Comparison of ENCODE assay signal across 27 mouse cellular contexts in the genomic region with DNA sequence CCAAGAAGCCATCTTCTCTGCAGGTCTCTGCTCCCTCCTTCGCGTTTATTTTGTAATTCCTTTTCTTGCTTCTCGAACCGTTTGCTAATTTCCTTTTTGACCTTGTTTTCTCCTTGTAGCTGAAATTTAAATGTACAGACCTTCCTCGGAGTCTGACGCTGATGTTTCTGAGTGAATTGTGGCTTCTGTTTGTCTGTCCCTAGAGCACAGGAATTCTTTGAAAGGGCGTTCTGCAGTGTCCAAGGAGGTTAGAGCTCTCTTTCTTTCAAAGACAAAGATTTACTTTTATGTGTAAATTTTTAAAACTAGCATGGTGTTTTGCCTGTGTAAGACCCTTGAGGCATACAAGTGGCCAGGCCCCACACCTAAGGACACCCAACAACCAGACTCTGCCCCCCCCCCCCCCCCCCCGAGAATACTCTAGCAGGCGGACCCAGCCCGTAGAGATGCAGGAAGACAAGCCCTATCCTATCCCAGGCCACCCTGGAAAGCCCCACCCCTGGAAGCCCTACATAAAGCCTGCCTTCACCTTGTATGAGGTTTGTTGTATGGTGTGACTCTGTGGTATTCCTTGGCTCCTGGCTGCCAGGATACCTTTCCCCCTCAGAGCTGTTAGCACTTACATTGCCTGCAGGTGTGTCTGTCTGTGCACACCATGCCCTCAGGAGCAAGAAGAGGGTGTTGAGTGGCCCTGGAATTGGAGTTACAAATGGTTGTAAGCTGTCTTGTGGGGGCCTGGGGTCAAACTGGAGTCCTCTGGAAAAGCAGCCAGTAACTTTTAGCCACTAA. TPM values are rescaled to one million over a fixed set of nuclear protein-coding genes. Genes with fewer than 3 reads are reported as not detected.
DNase-seq lines count a peak whose midpoint lies in the region; ATAC-seq and TF ChIP-seq lines count a peak whose summit lies in the region.
"Had no signal": no experiment of that assay in that cellular context is flagged by ENCODE, and none has a peak within 500 bp of the region (broad histone marks: within the 10 kb centered on the region; RNA-seq: fewer than 3 reads in every experiment).

No protein-coding gene starts in this region.

- no peaks in the 10 kb centered on the region for H3K9me3 ChIP-seq in midbrain, embryonic 11.5 days (ENCODE audit: control insufficient read depth, low read length)
- no peaks in the 10 kb centered on the region for H3K9me3 ChIP-seq in midbrain, embryonic 13.5 days
- H3K9me3 ChIP-seq: embryonic facial prominence, embryonic 15.5 days; forebrain, embryonic 10.5 days; forebrain, embryonic 12.5 days; G1E had no signal

- H3K4me1 ChIP-seq in midbrain, embryonic 11.5 days (ENCODE audit: control insufficient read depth, insufficient read depth, low read length), result no peaks in the 10 kb centered on the region
- H3K4me1 ChIP-seq in midbrain, embryonic 13.5 days (replicated peaks), result no peaks in the 10 kb centered on the region
- H3K4me1 ChIP-seq: embryonic facial prominence, embryonic 13.5 days; embryonic facial prominence, embryonic 15.5 days had no signal

- H3K27me3 ChIP-seq in midbrain, embryonic 11.5 days (ENCODE audit: control insufficient read depth, insufficient read depth, low read length), result peaks cover 4% of the 10 kb centered on the region; the same call in 1 of the 2 replicates
- peaks cover 11% of the 10 kb centered on the region for H3K27me3 ChIP-seq in midbrain, embryonic 13.5 days

- WGBS in midbrain, embryonic 11.5 days, result 77% methylated on average over 8 of the region's 10 CpGs
- WGBS in midbrain, embryonic 13.5 days, result 63% methylated on average over 9 of the region's 10 CpGs

- ATAC-seq in midbrain, embryonic 11.5 days (ENCODE audit: low FRiP score), result no peak
- no peak for ATAC-seq in midbrain, embryonic 13.5 days
- ATAC-seq: activated CD4-positive, CD25-positive, alpha-beta regulatory T cell, adult 4 months; CD4-positive, CD25-positive, alpha-beta regulatory T cell, adult 4 months; forebrain, embryonic 14.5 days; forebrain, embryonic 16.5 days; Patski had no signal

- H3K4me3 ChIP-seq in midbrain, embryonic 11.5 days (ENCODE audit: low read depth, low read length), result no peak overlapping the region
- H3K4me3 ChIP-seq in midbrain, embryonic 13.5 days (replicated peaks), result no peak overlapping the region
- no peak overlapping the region for H3K4me3 ChIP-seq in gastrocnemius, adult 2 months
- H3K4me3 ChIP-seq: embryonic facial prominence, embryonic 13.5 days; embryonic facial prominence, embryonic 15.5 days; erythroblast, embryonic 14.5 days; forebrain, embryonic 10.5 days; forebrain, embryonic 12.5 days had no signal

- no peak for TF ChIP-seq CTCF in gastrocnemius, adult 2 months (IDR thresholded peaks at IDR 0.05)

- intact Hi-C loops in gastrocnemius, adult 2 months (cut with DNase I), result no loop called here

- H3K9ac ChIP-seq in midbrain, embryonic 11.5 days (ENCODE audit: low read length), result no peak overlapping the region
- no peak overlapping the region for H3K9ac ChIP-seq in midbrain, embryonic 13.5 days (replicated peaks)
- H3K9ac ChIP-seq: embryonic facial prominence, embryonic 13.5 days; embryonic facial prominence, embryonic 15.5 days; forebrain, embryonic 12.5 days had no signal

- DNase-seq in midbrain, embryonic 11.5 days (ENCODE audit: low spot score, missing footprints), result peak; percentile 73
- peak; percentile 86 for DNase-seq in ES-CJ7 (ENCODE audit: low read depth, low spot score)
- DNase-seq in R1 (ENCODE audit: low read depth, low spot score), result peak; percentile 87
- DNase-seq in cerebellum, adult 9-10 months, result no peak
- DNase-seq in gastrocnemius, adult 2 months, result no peak
- no peak for DNase-seq in yolk sac, embryonic 10.5 days (ENCODE audit: low spot score)
- DNase-seq: adrenal gland, adult 8-10 months had no signal

- H3K4me2 ChIP-seq in midbrain, embryonic 11.5 days, result no peak overlapping the region
- no peak overlapping the region for H3K4me2 ChIP-seq in midbrain, embryonic 13.5 days (replicated peaks)
- H3K4me2 ChIP-seq: embryonic facial prominence, embryonic 13.5 days; embryonic facial prominence, embryonic 15.5 days; forebrain, embryonic 12.5 days had no signal

- no peaks in the 10 kb centered on the region for H3K36me3 ChIP-seq in midbrain, embryonic 11.5 days (ENCODE audit: control insufficient read depth, insufficient read depth, low read length)
- no peaks in the 10 kb centered on the region for H3K36me3 ChIP-seq in midbrain, embryonic 13.5 days
- H3K36me3 ChIP-seq: embryonic facial prominence, embryonic 13.5 days; embryonic facial prominence, embryonic 15.5 days; forebrain, embryonic 10.5 days; forebrain, embryonic 12.5 days; G1E had no signal

- no peak overlapping the region for H3K27ac ChIP-seq in midbrain, embryonic 11.5 days (ENCODE audit: low read depth, low read length)
- H3K27ac ChIP-seq in midbrain, embryonic 13.5 days, result no peak overlapping the region
- H3K27ac ChIP-seq in gastrocnemius, adult 2 months, result no peak overlapping the region
- H3K27ac ChIP-seq: embryonic facial prominence, embryonic 13.5 days; embryonic facial prominence, embryonic 15.5 days; forebrain, embryonic 10.5 days; forebrain, embryonic 12.5 days had no signal

RNA-seq across cellular contexts. Expression of a gene that starts 15.4 kb away (rescaled TPM):
- not detected in 2 replicates for polyA plus RNA-seq in midbrain, embryonic 11.5 days (2014; fragmentation: Nextera tagmentation; extraction: Ambion mirVana)
- not detected in 2 replicates for polyA plus RNA-seq in midbrain, embryonic 13.5 days (2015; fragmentation: Nextera tagmentation; extraction: Ambion mirVana)
- total RNA-seq in gastrocnemius, adult 2 months (2021), result not detected
- total RNA-seq: adrenal gland, adult 18-20 months; adrenal gland, adult 8-10 months; adrenal gland, postnatal 14 days; adrenal gland, postnatal 36 days; CH12.LX; common myeloid progenitor, adult 5-6 weeks; G1E had no signal
- polyA plus RNA-seq: activated CD4-positive, CD25-positive, alpha-beta regulatory T cell, adult 4 months; CD4-positive, CD25-positive, alpha-beta regulatory T cell, adult 4 months; cerebellum, adult 2 months; embryonic facial prominence, embryonic 13.5 days; embryonic facial prominence, embryonic 15.5 days; erythroblast, embryonic 14.5 days; forebrain, embryonic 10.5 days; forebrain, embryonic 12.5 days; forebrain, embryonic 14.5 days; forebrain, embryonic 16.5 days; G1E; Patski had no signal

RNA-seq across cellular contexts. Expression of a gene that starts 19.5 kb away (rescaled TPM):
- not detected in 2 replicates for polyA plus RNA-seq in midbrain, embryonic 11.5 days (2014; fragmentation: Nextera tagmentation; extraction: Ambion mirVana)
- polyA plus RNA-seq in midbrain, embryonic 13.5 days (2015; fragmentation: Nextera tagmentation; extraction: Ambion mirVana), result 0.09 TPM in 1 of 2 replicates, not detected in the other
- not detected for total RNA-seq in gastrocnemius, adult 2 months (2021)
- total RNA-seq: adrenal gland, adult 18-20 months; adrenal gland, adult 8-10 months; adrenal gland, postnatal 14 days; adrenal gland, postnatal 36 days; CH12.LX; common myeloid progenitor, adult 5-6 weeks; G1E had no signal
- polyA plus RNA-seq: activated CD4-positive, CD25-positive, alpha-beta regulatory T cell, adult 4 months; CD4-positive, CD25-positive, alpha-beta regulatory T cell, adult 4 months; cerebellum, adult 2 months; embryonic facial prominence, embryonic 11.5 days; erythroblast, embryonic 14.5 days; forebrain, embryonic 10.5 days; forebrain, embryonic 14.5 days; forebrain, embryonic 16.5 days; frontal cortex, adult 2 months; G1E; Patski had no signal

RNA-seq across cellular contexts. Expression of a gene that starts 30.0 kb away (rescaled TPM):
- polyA plus RNA-seq in midbrain, embryonic 11.5 days (2014; fragmentation: Nextera tagmentation; extraction: Ambion mirVana), result 2.2 and 3.4 TPM in 2 replicates
- polyA plus RNA-seq in midbrain, embryonic 13.5 days (2015; fragmentation: Nextera tagmentation; extraction: Ambion mirVana), result 3.7 and 4.0 TPM in 2 replicates
- total RNA-seq in gastrocnemius, adult 2 months (2021), result 1 to 10 TPM in 1 of 2 experiments, under 1 TPM in 1; 0.59 to 2.2 TPM

RNA-seq across cellular contexts. Expression of a gene that starts 30.1 kb away (rescaled TPM):
- polyA plus RNA-seq in midbrain, embryonic 11.5 days (2014; fragmentation: Nextera tagmentation; extraction: Ambion mirVana), result 104 and 117 TPM in 2 replicates
- polyA plus RNA-seq in midbrain, embryonic 13.5 days (2015; fragmentation: Nextera tagmentation; extraction: Ambion mirVana), result 205 and 217 TPM in 2 replicates
- total RNA-seq in gastrocnemius, adult 2 months (2021), result 1 to 10 TPM; 6.1 to 8.2 TPM

RNA-seq across cellular contexts. Expression of a gene that starts 30.2 kb away (rescaled TPM):
- polyA plus RNA-seq in midbrain, embryonic 11.5 days (2014; fragmentation: Nextera tagmentation; extraction: Ambion mirVana), result 1.1 and 1.4 TPM in 2 replicates
- polyA plus RNA-seq in midbrain, embryonic 13.5 days (2015; fragmentation: Nextera tagmentation; extraction: Ambion mirVana), result 1.5 and 1.6 TPM in 2 replicates
- not detected for total RNA-seq in gastrocnemius, adult 2 months (2021)
- polyA plus RNA-seq: erythroblast, embryonic 14.5 days had no signal

Comparison
In these comparisons a context has a peak if more than half of its experiments do, and no peak if none do; other contexts are left out.
1. DNase-seq: peak in midbrain, embryonic 11.5 days (single experiment), ES-CJ7 (single experiment) and R1 (single experiment); none in cerebellum, adult 9-10 months (single experiment), gastrocnemius, adult 2 months (single experiment) and yolk sac, embryonic 10.5 days (single experiment).